Mouse (Mus musculus) adipocyte (in vitro differentiated cells): Measurements from ENCODE around the gene Slc12a4.
"Not testable (repeated sequence)": the region's sequence is repeated elsewhere in the genome, so short reads cannot be mapped to it uniquely, and the experiment has no call there.

Experiments
- DNase-seq: peaks from one replicate; pipeline ENCODE4 v3.0.0-alpha.2; 2016; ENCODE audit warnings: low spot score

The Slc12a4 gene

GRCm38 (mm10) chr8:105965905-105966341 lies at the start of gene Slc12a4:
TSS of gene Slc12a4 (minus strand) at chr8:105966097.
- peak; percentile 66 for DNase-seq

GRCm38 (mm10) chr8:106012203-106012602 lies 46.3 kb upstream of the Slc12a4 start:
- DNase-seq, result not testable (repeated sequence)

DNA sequence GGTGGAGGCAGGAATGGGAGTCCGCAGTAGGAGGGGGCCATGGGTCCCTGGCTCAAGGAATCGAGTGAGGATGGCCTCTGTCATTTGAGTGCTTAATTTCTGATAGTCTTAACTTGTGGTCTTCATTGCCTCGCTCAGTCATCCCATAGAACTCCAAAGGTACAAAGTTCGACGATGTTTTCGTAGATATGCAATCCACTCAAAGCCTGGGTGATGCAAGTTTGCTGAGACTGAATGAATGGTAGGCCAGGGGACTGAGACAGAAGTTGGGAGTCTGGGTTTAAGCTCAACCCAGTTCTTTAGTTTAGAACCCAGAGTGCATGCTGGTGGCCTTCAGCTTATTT lies 45.7 kb upstream of the Slc12a4 start, which contains the start of gene Ddx28:
Gene Ddx28, minus strand, starts transcription at position 240 of the 344 bp plus-strand sequence.
- DNase-seq, result no peak

GRCm38 (mm10) chr8:106010748-106011642 lies 45.1 kb upstream of the Slc12a4 start:
- peak; percentile 89 for DNase-seq

DNA sequence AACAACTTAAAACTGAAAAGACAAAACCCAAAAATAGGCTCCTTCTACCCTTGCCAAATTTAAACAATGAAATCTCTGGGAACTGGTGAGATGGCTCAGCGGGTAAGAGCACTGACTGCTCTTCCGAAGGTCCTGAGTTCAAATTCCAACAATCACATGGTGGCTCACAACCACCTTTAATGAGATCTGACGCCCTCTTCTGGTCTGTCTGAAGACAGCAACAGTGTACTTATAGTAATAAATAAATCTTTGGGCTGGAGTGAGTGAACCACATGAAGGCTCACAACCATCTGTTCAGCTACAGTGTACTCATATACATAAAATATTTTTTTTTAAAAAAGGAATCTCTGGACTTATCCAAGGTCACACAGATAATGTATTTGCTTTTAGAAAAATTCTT lies 42.0 kb upstream of the Slc12a4 start:
- DNase-seq, result not testable (repeated sequence)

GRCm38 (mm10) chr8:106007135-106007534 lies 41.2 kb upstream of the Slc12a4 start:
- peak; percentile 40 for DNase-seq

DNA sequence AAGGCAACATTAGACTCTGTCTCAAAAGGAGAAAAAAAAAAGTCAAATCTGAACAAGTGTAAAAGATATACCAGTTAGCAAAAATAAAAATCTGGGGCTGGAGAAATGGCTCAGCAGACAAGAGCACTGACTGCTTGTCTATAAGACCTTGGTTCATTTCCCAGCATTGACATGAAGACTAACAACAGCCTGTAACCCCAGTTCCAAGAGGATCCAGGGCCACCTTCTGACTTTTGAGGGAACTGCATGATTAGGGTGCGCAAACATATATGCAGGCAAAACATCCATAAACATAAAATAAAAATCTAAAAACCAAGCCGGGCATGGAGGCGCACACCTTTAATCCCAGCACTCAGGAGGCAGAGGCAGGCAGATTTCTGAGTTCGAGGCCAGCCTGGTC lies 40.5 kb upstream of the Slc12a4 start:
- DNase-seq, result no peak

DNA sequence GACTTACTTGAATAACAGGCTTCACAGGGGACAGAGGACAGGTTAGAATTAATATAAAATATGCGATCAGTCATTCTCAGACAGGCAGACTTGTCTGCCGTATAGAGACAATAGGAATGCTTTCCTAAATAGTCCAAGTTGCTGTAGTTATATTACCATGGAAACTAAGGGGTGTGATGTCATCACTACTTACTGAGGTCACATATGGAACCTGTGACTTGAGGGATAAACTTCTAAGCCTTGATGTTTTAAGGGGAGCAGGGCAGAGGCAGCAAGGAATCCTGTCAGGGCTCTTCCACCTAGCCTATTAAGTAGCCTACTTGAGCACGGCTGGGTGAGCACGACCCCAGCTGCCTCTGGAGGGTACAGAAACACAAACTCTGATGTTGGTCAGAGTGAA lies 40.0 kb upstream of the Slc12a4 start, which contains the start of gene Dpep2nb:
Gene Dpep2nb, minus strand, starts transcription at position 101 of the 400 bp plus-strand sequence.
- DNase-seq, result no peak

- DNase-seq, result no peak
These were observed 38.8 kb upstream of the Slc12a4 start for GRCm38 (mm10) chr8:106004538-106005207.

GRCm38 (mm10) chr8:106001908-106002307 lies 36.0 kb upstream of the Slc12a4 start:
- no peak for DNase-seq

DNA sequence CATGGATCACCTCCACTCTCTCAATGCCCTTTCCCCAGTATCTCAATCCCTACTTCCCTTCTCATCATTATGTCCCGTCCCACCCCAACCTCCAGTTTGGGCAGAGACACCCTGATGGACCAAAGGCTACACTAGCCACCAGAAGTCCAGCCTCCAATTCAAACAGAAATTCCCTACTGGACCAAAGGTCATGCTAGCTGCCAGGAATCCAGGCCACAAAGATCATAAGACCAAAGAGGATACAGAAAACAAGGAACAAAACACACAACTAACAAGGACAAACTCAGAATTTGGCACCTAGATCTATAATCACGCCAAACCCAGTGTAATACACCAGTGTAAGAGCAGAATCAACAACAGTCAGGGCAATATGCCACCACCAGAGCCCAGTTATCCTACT lies 33.1 kb upstream of the Slc12a4 start:
- peak; percentile 86 for DNase-seq

DNA sequence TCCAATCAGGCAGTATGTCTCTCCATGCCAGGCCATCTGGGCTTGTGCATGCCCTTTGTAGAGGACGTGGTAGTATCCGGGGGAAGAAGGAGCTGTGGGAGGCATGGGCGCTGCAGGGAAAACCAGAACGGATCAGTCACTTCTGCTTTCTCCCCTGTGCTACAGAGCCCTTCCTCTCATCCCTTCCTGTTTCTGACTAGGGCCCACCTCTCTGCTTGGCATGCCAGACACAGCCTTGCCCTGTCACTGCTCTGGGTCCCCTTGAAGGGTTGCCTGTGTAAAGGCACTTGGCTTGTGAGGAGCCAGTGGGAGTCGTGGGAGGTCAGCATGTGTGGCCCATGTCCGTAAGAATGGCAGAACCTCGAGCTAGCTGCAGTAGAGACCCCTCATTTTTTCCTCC lies 30.5 kb upstream of the Slc12a4 start:
- DNase-seq, result no peak

DNA sequence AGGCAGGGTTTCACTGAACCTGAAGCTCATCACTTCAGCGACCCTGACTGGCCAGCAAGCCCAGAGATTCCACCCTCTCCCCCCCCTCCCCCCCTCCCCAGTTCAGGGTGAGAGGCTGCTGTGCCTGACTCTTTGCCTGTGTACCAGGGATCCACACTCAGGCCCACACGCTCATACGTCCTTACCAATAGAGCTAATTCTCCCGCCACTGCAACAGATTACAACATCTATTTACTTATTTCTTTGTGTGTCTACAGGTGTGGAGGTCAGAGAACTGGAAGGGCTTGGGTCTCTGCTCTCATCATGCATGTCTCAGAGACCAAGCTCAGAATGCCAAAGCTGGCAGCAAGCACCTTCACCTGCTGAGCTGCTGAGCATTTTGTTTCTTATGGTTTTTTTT lies 27.3 kb upstream of the Slc12a4 start:
- no peak for DNase-seq

DNA sequence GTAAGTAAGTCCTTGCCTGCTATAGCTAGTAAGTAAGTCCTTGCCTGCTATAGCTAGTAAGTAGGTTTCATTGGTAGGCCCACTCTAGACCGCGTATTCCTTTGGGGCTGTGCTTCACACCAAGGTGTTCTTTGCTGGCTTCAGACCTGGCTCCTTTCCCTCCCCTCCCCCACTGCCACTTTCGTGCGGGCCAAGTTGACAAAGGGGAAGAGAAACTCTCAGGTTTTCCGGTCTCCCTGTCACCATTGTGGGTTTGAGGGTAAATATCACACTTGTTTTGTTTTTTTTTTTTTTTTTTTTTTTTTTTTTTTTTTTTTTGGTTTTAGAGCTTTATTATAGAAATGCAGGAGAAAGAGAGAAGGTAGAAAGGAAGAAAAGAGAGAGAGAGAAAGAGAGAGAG lies 26.6 kb upstream of the Slc12a4 start:
- no peak for DNase-seq

- no peak for DNase-seq
These were observed 25.6 kb upstream of the Slc12a4 start for GRCm38 (mm10) chr8:105991546-105991945.

GRCm38 (mm10) chr8:105990856-105991387 lies 25.0 kb upstream of the Slc12a4 start, which contains the start of gene Dus2:
TSS of gene Dus2 (plus strand) at chr8:105991337.
- peak; percentile 93 for DNase-seq

DNA sequence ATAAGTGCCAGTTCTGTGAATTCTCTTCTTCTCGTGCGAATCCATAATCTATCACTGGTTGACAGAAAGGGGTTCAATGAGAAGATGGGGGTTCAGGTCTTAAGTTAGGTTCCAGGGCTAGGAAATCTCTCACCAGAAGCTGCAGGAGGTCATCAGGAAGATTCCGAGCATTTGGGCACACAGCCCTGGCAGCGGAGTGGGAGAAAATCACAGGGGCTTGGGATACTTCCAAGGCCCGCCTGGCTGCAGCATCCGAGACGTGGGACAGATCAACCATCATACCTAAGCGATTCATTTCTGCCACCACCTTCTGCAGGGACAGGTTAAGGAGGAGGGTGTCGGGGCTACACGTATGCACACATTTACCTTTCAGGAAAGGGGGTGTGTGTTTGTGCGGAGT lies 22.6 kb upstream of the Slc12a4 start:
- DNase-seq, result no peak

DNA sequence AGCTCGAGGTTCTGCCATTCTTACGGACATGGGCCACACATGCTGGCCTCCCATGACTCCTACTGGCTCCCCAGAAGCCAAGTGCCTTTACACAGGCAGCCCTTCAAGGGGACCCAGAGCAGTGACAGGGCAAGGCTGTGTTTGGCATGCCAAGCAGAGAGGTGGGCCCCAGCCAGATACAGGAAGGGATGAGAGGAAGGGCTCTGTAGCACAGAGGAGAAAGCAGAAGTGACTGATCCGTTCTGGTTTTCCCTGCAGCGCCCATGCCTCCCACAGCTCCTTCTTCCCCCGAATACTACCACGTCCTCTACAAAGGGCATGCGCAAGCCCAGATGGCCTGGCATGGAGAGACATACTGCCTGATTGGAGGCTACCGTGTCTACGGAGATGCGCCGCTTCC lies 17.5 kb upstream of the Slc12a4 start:
- not testable (repeated sequence) for DNase-seq

DNA sequence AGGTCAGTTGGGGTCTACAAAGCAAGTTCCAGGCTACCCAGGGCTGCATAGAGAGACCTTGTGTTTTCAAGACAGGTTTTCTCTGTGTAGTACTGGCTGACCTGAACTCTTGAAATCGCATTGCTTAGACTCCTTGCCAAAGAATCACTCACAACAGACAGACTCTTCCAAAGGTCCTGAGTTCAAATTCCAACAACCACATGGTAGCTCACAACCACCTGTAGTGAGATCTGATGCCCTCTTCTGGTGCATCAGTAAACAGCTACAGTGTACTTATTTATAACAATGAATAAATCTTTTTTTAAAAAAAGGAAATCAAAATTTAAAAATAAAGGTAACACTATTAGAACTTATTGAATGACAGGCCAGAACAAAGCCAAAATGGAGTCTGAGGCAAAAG lies 15.2 kb upstream of the Slc12a4 start:
- no peak for DNase-seq

DNA sequence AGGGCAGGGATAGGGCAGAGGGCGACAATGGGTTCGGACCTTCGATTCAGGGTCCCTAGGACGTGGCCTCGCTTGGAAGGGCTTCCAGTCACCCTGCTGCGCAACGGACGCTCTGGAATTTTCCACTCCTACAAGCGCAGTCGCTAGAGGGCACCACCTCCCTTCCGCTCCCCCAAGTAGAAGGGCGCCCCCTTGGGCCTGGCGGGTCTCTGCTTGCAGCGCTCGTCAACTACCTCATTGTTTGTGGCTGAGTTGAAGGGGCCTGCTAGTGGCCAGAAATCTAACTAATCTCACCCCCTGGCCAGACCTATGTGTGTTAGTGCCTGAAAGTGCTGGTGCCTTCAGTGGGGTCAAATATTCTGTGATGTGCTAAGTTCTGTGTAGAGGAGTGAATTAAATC lies 13.4 kb upstream of the Slc12a4 start, which contains the start of gene Dpep3:
Gene Dpep3, minus strand, starts transcription at position 105 of the 400 bp plus-strand sequence.
- DNase-seq, result no peak

GRCm38 (mm10) chr8:105975363-105975762 lies 9.5 kb upstream of the Slc12a4 start:
- no peak for DNase-seq

DNA sequence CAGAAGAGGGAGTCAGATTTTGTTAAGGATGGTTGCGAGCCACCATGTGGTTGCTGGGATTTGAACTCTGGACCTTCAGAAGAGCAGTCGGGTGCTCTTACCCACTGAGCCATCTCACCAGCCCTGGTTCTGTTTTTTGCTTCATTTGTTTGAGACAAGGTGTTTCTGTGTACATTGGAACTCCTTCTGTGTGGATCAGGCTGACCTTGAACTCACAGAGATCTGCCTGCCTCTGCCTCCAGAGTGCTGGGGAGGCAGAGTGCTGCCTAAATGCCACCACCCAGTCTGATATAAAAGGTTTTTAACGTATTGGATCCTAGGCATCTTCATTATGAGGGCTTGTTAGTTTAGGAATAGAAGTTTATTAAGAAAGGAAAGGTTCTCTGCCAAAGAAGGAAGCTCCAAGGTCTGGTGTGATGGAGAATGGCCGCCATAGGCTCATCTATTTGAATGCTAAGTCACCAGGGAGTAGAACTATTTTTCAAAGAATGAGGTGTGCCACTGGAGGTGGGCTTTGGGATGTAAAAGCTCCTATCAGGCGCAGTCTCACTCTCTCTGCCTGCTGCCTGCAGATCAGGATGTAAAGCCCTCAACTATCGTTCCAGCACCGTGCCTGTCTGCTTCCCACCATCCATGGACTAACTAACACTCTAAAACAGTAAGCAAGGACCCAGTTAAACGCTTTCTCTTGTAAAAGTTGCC lies 5.3 kb upstream of the Slc12a4 start:
- no peak for DNase-seq
